Mouse (Mus musculus): ENCODE data around the gene Ogdh. TPM values are rescaled to one million over a fixed set of nuclear protein-coding genes. Genes with fewer than 3 reads are reported as not detected.

The Ogdh gene
- polyA plus RNA-seq, 2 experiments, result 41.8 to 60.6 TPM

DNA sequence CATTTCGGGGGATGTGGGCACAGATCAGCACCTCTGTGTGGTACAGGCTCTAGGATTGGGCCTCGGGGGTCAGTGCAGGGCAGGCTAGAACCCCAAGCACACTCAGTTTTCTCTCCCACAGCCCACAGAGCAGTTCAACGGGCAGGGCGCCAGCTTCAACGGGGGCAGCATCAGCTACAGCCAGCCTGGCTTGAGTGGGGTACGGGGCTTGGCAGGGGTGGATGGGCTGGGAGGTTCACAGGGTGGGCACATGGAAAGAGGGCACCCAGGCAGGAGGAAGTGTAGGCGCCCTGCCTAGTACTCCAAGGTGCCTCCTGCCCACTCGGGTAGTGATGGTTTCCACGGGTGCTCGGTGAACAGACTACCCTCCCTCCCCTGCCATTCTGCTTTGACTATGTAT lies 106.7 kb downstream of the Ogdh start:
- H3K27ac ChIP-seq, result no peak overlapping the region
- no peak overlapping the region for H3K9ac ChIP-seq (replicated peaks)
- no peak overlapping the region for H3K4me2 ChIP-seq (ENCODE audit: low read depth)
- DNase-seq (ENCODE audit: low read depth in 3 of 3, low spot score in 3 of 3) (no peak), ATAC-seq (ENCODE audit: insufficient read depth) (no peak)
- H3K9me3 ChIP-seq (ENCODE audit: control insufficient read depth, low read length), result no peaks in the 10 kb centered on the region
- H3K4me3 ChIP-seq (ENCODE audit: insufficient read depth in 1 of 2, low read depth in 2 of 2, low read length in 2 of 2), result no peak overlapping the region
- H3K27me3 ChIP-seq (ENCODE audit: control insufficient read depth, insufficient read depth, low read length), result no peaks in the 10 kb centered on the region
- H3K4me1 ChIP-seq (replicated peaks; ENCODE audit: control insufficient read depth in 2 of 2, insufficient read depth in 2 of 2, low read length in 1 of 2), result no peaks in the 10 kb centered on the region
- TF ChIP-seq EP300 (IDR thresholded peaks at IDR 0.05; ENCODE audit: low read depth) (no peak), CTCF (IDR thresholded peaks at IDR 0.05; ENCODE audit: low read depth) (no peak)
- WGBS (ENCODE audit: insufficient replicate concordance), result 80% methylated on average over 10 of the region's 10 CpGs
- peaks cover 21% of the 10 kb centered on the region for H3K36me3 ChIP-seq (replicated peaks; ENCODE audit: control insufficient read depth, insufficient read depth, low read depth)

DNA sequence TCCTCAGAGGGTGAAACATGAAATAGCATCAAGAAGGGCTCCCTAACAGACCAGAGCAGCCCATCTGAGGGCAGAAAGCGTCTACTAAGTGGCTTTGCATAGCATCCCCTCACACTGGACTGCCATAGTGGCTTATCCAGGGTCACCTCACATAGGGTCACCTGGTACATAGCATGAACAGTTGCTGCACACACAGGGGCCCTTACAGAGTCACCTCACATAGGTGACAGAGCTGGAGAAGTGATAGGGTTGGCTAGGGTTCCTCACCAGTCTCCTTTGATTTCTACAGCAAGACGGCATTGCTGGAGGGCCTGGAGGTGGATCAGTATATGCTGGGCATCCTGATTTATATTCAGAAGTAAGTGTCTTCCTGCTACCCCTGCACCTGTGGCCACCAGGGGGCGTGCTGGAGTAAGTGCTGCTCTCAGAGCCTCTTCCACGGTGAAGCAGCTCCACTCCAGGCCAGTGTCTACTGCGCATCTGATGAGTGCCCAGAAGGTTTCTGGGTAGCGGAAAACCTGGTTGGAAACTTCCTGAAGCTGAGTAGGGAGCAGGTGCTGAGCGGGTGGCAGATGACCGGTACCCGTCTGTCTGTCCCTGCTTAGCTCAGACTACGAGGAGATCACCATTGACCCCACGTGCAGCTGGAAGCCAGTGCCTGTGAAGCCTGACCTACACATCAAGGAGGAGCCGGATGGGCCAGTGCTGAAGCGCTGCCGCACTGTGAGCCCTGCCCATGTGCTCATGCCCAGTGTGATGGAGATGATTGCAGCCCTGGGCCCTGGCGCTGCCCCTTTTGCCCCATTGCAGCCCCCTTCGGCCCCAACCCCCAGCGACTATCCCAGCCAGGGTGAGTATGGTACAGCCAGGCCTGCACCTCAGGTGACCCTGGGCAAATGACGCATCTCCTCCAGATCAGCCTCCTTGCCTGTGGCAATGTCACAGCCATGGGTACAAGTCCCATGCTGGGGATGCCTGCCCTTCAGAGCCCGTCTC lies 111.4 kb downstream of the Ogdh start:
- Histone ChIP-seq H3K4me1 (replicated peaks; ENCODE audit: control insufficient read depth in 2 of 2, insufficient read depth in 2 of 2, low read length in 1 of 2) (no peaks in the 10 kb centered on the region), H3K9ac (replicated peaks) (no peak overlapping the region), H3K4me3 (ENCODE audit: insufficient read depth in 1 of 2, low read depth in 2 of 2, low read length in 2 of 2) (no peak overlapping the region), H3K9me3 (ENCODE audit: control insufficient read depth, low read length) (no peaks in the 10 kb centered on the region), H3K27ac (no peak overlapping the region), H3K27me3 (ENCODE audit: control insufficient read depth, insufficient read depth, low read length) (no peaks in the 10 kb centered on the region), H3K4me2 (ENCODE audit: low read depth) (no peak overlapping the region), H3K36me3 (replicated peaks; ENCODE audit: control insufficient read depth, insufficient read depth, low read depth) (peaks cover 28% of the 10 kb centered on the region)
- peak; percentile 45; the same call in 1 of the 2 replicates for ATAC-seq (ENCODE audit: insufficient read depth)
- WGBS (ENCODE audit: insufficient replicate concordance), result 75% methylated on average over 19 of the region's 19 CpGs
- TF ChIP-seq EP300 (IDR thresholded peaks at IDR 0.05; ENCODE audit: low read depth), result no peak
- TF ChIP-seq CTCF (IDR thresholded peaks at IDR 0.05; ENCODE audit: low read depth), result peak; percentile 96
- DNase-seq (ENCODE audit: low read depth in 3 of 3, low spot score in 3 of 3), result peak in 2 of 3 experiments; percentile 41 to 48

GRCm38 (mm10) chr11:6403830-6404405 lies 112.5 kb downstream of the Ogdh start:
- Histone ChIP-seq H3K9ac (replicated peaks) (no peak overlapping the region), H3K27ac (no peak overlapping the region), H3K4me1 (replicated peaks; ENCODE audit: control insufficient read depth in 2 of 2, insufficient read depth in 2 of 2, low read length in 1 of 2) (no peaks in the 10 kb centered on the region), H3K27me3 (ENCODE audit: control insufficient read depth, insufficient read depth, low read length) (no peaks in the 10 kb centered on the region), H3K4me2 (ENCODE audit: low read depth) (no peak overlapping the region), H3K4me3 (ENCODE audit: insufficient read depth in 1 of 2, low read depth in 2 of 2, low read length in 2 of 2) (no peak overlapping the region), H3K36me3 (replicated peaks; ENCODE audit: control insufficient read depth, insufficient read depth, low read depth) (peaks cover 28% of the 10 kb centered on the region), H3K9me3 (ENCODE audit: control insufficient read depth, low read length) (no peaks in the 10 kb centered on the region)
- DNase-seq (ENCODE audit: low read depth in 3 of 3, low spot score in 3 of 3) (no peak), ATAC-seq (ENCODE audit: insufficient read depth) (no peak)
- WGBS (ENCODE audit: insufficient replicate concordance), result 82% methylated on average over 5 of the region's 5 CpGs
- TF ChIP-seq EP300 (IDR thresholded peaks at IDR 0.05; ENCODE audit: low read depth) (no peak), CTCF (IDR thresholded peaks at IDR 0.05; ENCODE audit: low read depth) (no peak)

- 78% methylated on average over 9 of the region's 9 CpGs for WGBS (ENCODE audit: insufficient replicate concordance)
- no peaks in the 10 kb centered on the region for H3K9me3 ChIP-seq (ENCODE audit: control insufficient read depth, low read length)
- no peak for ATAC-seq (ENCODE audit: insufficient read depth)
- H3K27ac ChIP-seq, result no peak overlapping the region
- no peak overlapping the region for H3K9ac ChIP-seq (replicated peaks)
- TF ChIP-seq EP300 (IDR thresholded peaks at IDR 0.05; ENCODE audit: low read depth), result no peak
- TF ChIP-seq CTCF (IDR thresholded peaks at IDR 0.05; ENCODE audit: low read depth), result no peak
- no peak for DNase-seq (ENCODE audit: low read depth in 3 of 3, low spot score in 3 of 3)
- no peaks in the 10 kb centered on the region for H3K27me3 ChIP-seq (ENCODE audit: control insufficient read depth, insufficient read depth, low read length)
- no peak overlapping the region for H3K4me3 ChIP-seq (ENCODE audit: insufficient read depth in 1 of 2, low read depth in 2 of 2, low read length in 2 of 2)
- no peak overlapping the region for H3K4me2 ChIP-seq (ENCODE audit: low read depth)
- H3K4me1 ChIP-seq (replicated peaks; ENCODE audit: control insufficient read depth in 2 of 2, insufficient read depth in 2 of 2, low read length in 1 of 2), result no peaks in the 10 kb centered on the region
- H3K36me3 ChIP-seq (replicated peaks; ENCODE audit: control insufficient read depth, insufficient read depth, low read depth), result peaks cover 23% of the 10 kb centered on the region
These were observed 113.5 kb downstream of the Ogdh start for GRCm38 (mm10) chr11:6404699-6405566.
